Comparison of ENCODE assay signal across 7 mouse cellular contexts in the genomic region with DNA sequence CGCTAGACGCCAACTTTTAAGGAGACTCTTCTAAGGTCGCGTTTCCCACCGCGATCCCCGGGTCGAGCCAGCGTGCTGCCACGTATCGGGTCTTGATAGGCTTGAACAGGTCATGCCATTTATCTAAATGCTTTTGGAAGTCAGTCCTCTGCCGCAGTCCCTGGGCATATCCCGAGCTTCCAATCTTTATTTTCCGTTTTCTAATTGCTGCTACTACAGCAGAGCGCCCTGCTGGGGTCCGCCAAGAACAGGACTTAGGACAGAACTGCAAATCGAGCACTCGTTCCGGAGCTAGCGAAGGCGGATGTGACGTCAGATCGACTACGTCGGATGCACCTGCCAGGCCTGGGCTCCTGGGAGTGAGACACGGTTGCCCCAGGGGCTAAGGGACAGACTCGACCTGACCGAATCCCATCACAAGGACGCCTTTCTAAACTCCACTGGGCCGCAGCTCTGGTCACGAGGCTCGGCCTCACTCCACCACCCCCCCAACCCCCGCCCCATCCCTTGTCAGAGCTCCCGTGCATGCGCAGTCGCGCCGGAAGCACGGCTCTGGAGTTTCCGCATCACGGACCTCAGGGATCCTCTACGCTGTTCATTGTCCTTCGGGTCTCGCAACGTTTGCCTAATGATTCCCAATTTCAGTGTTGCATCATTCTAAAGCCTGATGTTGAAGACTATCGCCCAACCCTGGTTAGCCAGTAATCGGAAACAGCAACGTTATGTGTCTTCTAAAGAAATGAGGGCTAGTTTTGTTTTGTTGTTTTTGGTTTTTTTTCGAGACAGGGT. TPM values are rescaled to one million over a fixed set of nuclear protein-coding genes. Genes with fewer than 3 reads are reported as not detected.
A peak's percentile ranks its signal among the peaks of the same experiment; 100 is the strongest.
DNase-seq lines count a peak whose midpoint lies in the region; ATAC-seq lines count a peak whose summit lies in the region.

No protein-coding gene starts in this region.

- peak overlapping the region; percentile 93 for H3K27ac ChIP-seq in intestine, embryonic 15.5 days
- H3K27ac ChIP-seq in midbrain, embryonic 10.5 days (replicated peaks), result peak overlapping the region; percentile 98

- intact Hi-C loops in left cerebral cortex, postnatal 25 days (cut with DNase I), result loop anchor here (2.0 kb wide), 1 partner anchor 20 kb away; no protein-coding TSS in a partner anchor

- WGBS in intestine, embryonic 15.5 days, result 2% methylated on average over 49 of the region's 49 CpGs
- WGBS in midbrain, embryonic 10.5 days, result 2% methylated on average over 49 of the region's 49 CpGs

- no peaks in the 10 kb centered on the region for H3K4me1 ChIP-seq in intestine, embryonic 15.5 days (replicated peaks)
- peaks cover 25% of the 10 kb centered on the region for H3K4me1 ChIP-seq in midbrain, embryonic 10.5 days

- H3K9ac ChIP-seq in intestine, embryonic 15.5 days, result peak overlapping the region; percentile 36

- peak overlapping the region; percentile 56 for H3K4me3 ChIP-seq in intestine, embryonic 15.5 days (replicated peaks)
- H3K4me3 ChIP-seq in midbrain, embryonic 10.5 days, result peak overlapping the region; percentile 66

- H3K4me2 ChIP-seq in intestine, embryonic 15.5 days (replicated peaks), result peak overlapping the region; percentile 68

- H3K9me3 ChIP-seq in intestine, embryonic 15.5 days, result no peaks in the 10 kb centered on the region
- H3K9me3 ChIP-seq in midbrain, embryonic 10.5 days (replicated peaks), result no peaks in the 10 kb centered on the region

- ATAC-seq in intestine, embryonic 15.5 days, result peak; percentile 98

- H3K27me3 ChIP-seq in intestine, embryonic 15.5 days (replicated peaks), result no peaks in the 10 kb centered on the region
- H3K27me3 ChIP-seq in midbrain, embryonic 10.5 days (ENCODE audit: low read depth, poor library complexity, severe bottlenecking), result no peaks in the 10 kb centered on the region

- H3K36me3 ChIP-seq in intestine, embryonic 15.5 days, result peaks cover under 1% of the 10 kb centered on the region; the same call in 1 of the 2 replicates
- H3K36me3 ChIP-seq in midbrain, embryonic 10.5 days, result peaks cover 29% of the 10 kb centered on the region

- DNase-seq in adrenal gland, adult 18-20 months (ENCODE audit: low spot score in 2 of 2), result peak; percentile 85 to 88
- DNase-seq in embryo, embryonic 11 days, result peak; percentile 94
- peak; percentile 86 for DNase-seq in gastrocnemius, postnatal 25 days
- peak; percentile 94 to 95 for DNase-seq in left cerebral cortex, postnatal 25 days (ENCODE audit: low spot score in 2 of 2)
- DNase-seq in midbrain, embryonic 10.5 days (ENCODE audit: low spot score), result peak; percentile 94
- DNase-seq in right cerebral cortex, postnatal 4 days, result peak; percentile 87

RNA-seq across cellular contexts. Expression of a gene that starts 21.9 kb away (rescaled TPM):
- 100 to 1,000 TPM in 1 of 2 experiments, 10 to 100 TPM in 1; 92.2 to 101 TPM for total RNA-seq in adrenal gland, adult 18-20 months (2021)
- total RNA-seq in gastrocnemius, postnatal 25 days (2021), result 10 to 100 TPM; 67.4 to 69.1 TPM
- polyA plus RNA-seq in intestine, embryonic 15.5 days (2015; fragmentation: Nextera tagmentation; extraction: Ambion mirVana), result 149 and 178 TPM in 2 replicates
- total RNA-seq in left cerebral cortex, postnatal 25 days (2021), result 100 to 1,000 TPM in 1 of 2 experiments, 10 to 100 TPM in 1; 95.1 to 109 TPM
- 366 and 378 TPM in 2 replicates for polyA plus RNA-seq in midbrain, embryonic 10.5 days (2016; fragmentation: Nextera tagmentation; extraction: Ambion mirVana)

RNA-seq across cellular contexts. Expression of a gene that starts 44.8 kb away (rescaled TPM):
- 10 to 100 TPM; 20.9 to 32.2 TPM for total RNA-seq in adrenal gland, adult 18-20 months (2021)
- 10 to 100 TPM; 23.2 to 39.8 TPM for total RNA-seq in gastrocnemius, postnatal 25 days (2021)
- polyA plus RNA-seq in intestine, embryonic 15.5 days (2015; fragmentation: Nextera tagmentation; extraction: Ambion mirVana), result 28.0 and 30.1 TPM in 2 replicates
- total RNA-seq in left cerebral cortex, postnatal 25 days (2021), result 10 to 100 TPM; 71.6 to 84.8 TPM
- 66.8 and 69.0 TPM in 2 replicates for polyA plus RNA-seq in midbrain, embryonic 10.5 days (2016; fragmentation: Nextera tagmentation; extraction: Ambion mirVana)

RNA-seq across cellular contexts. Expression of a gene that starts 46.5 kb away (rescaled TPM):
- total RNA-seq in adrenal gland, adult 18-20 months (2021), result 1 to 10 TPM; 1.1 to 3.6 TPM
- total RNA-seq in gastrocnemius, postnatal 25 days (2021), result 10 to 100 TPM; 78.0 to 92.8 TPM
- polyA plus RNA-seq in intestine, embryonic 15.5 days (2015; fragmentation: Nextera tagmentation; extraction: Ambion mirVana), result 1.5 and 1.9 TPM in 2 replicates
- 10 to 100 TPM in 1 of 2 experiments, 1 to 10 TPM in 1; 9.3 to 10.1 TPM for total RNA-seq in left cerebral cortex, postnatal 25 days (2021)
- 67.7 and 93.9 TPM in 2 replicates for polyA plus RNA-seq in midbrain, embryonic 10.5 days (2016; fragmentation: Nextera tagmentation; extraction: Ambion mirVana)

RNA-seq across cellular contexts. Expression of a gene that starts 57.2 kb away (rescaled TPM):
- 100 to 1,000 TPM; 103 to 120 TPM for total RNA-seq in adrenal gland, adult 18-20 months (2021)
- total RNA-seq in gastrocnemius, postnatal 25 days (2021), result 10 to 100 TPM; 43.9 to 51.9 TPM
- polyA plus RNA-seq in intestine, embryonic 15.5 days (2015; fragmentation: Nextera tagmentation; extraction: Ambion mirVana), result 38.3 and 38.8 TPM in 2 replicates
- total RNA-seq in left cerebral cortex, postnatal 25 days (2021), result 10 to 100 TPM; 69.0 to 78.5 TPM
- polyA plus RNA-seq in midbrain, embryonic 10.5 days (2016; fragmentation: Nextera tagmentation; extraction: Ambion mirVana), result 31.1 and 37.4 TPM in 2 replicates

RNA-seq across cellular contexts. Expression of a gene that starts 59.2 kb away (rescaled TPM):
- 10 to 100 TPM; 12.0 to 20.3 TPM for total RNA-seq in adrenal gland, adult 18-20 months (2021)
- 1 to 10 TPM; 2.8 to 3.7 TPM for total RNA-seq in gastrocnemius, postnatal 25 days (2021)
- polyA plus RNA-seq in intestine, embryonic 15.5 days (2015; fragmentation: Nextera tagmentation; extraction: Ambion mirVana), result 21.3 and 22.9 TPM in 2 replicates
- total RNA-seq in left cerebral cortex, postnatal 25 days (2021), result 1 to 10 TPM; 4.5 to 5.8 TPM
- polyA plus RNA-seq in midbrain, embryonic 10.5 days (2016; fragmentation: Nextera tagmentation; extraction: Ambion mirVana), result 8.1 and 9.6 TPM in 2 replicates

Comparison
In these comparisons a context has a peak if more than half of its experiments do, and no peak if none do; other contexts are left out.
1. Peak in every context shown above with its lines: DNase-seq, ATAC-seq, H3K4me3 ChIP-seq and H3K27ac ChIP-seq.
2. RNA of a gene that starts 46.5 kb away (total RNA-seq): 78.0 to 92.8 TPM in gastrocnemius, postnatal 25 days; 9.3 to 10.1 TPM in left cerebral cortex, postnatal 25 days and 1.1 to 3.6 TPM in adrenal gland, adult 18-20 months; every median in the first group is over 4 times any median in the second.